Mouse (Mus musculus) CD4-positive, CD25-positive, alpha-beta regulatory T cell, adult 9 weeks (primary cell): ENCODE data around the gene Slc12a5. TPM values are rescaled to one million over a fixed set of nuclear protein-coding genes. Genes with fewer than 3 reads are reported as not detected.

Source experiments
- polyA plus RNA-seq: library from polyadenylated mRNA; unstranded; fragments of 100-300 nt; shearing (Covaris generic); gene quantifications from one replicate; pipeline ENCODE4 v1.2.1, GENCODE M21; 2017

Gene Slc12a5
- not detected for polyA plus RNA-seq

DNA sequence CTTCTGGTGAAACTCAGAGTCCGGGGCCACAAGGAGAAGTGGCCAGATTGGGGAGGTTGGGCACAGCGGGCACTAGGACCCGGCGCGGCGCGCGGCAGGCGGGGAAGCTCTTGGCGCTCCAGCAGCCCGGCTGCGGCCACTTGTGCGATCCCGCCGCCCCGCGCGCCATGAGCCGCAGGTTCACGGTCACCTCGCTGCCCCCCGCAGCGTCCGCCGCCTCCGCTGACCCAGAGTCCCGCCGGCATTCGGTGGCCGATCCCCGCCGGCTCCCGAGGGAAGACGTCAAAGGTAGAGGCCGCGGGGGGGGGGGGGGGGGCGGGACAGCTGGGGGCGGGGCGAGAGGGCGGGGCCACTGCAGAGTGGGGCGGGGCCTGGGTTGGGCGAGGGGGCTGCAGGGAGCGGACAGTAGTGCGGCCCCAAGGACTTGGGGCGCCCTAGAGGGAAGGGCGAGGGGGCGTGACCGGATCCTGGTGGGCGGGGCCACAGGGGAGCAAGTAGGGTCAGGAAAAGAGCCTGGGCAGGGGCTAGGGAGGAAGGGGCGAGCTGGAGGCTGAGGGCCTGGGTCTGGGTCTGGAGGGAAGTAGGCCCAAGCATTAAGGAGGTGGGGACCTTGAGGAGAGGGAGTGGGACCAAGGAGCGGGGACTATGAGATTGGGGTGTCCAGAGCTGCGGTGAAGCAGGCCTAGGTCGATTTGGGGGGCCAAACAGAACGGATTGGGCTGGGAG is at the start of gene Slc12a5:
Slc12a5 (plus strand) TSS at position 87 of the 726 bp plus-strand sequence.

DNA sequence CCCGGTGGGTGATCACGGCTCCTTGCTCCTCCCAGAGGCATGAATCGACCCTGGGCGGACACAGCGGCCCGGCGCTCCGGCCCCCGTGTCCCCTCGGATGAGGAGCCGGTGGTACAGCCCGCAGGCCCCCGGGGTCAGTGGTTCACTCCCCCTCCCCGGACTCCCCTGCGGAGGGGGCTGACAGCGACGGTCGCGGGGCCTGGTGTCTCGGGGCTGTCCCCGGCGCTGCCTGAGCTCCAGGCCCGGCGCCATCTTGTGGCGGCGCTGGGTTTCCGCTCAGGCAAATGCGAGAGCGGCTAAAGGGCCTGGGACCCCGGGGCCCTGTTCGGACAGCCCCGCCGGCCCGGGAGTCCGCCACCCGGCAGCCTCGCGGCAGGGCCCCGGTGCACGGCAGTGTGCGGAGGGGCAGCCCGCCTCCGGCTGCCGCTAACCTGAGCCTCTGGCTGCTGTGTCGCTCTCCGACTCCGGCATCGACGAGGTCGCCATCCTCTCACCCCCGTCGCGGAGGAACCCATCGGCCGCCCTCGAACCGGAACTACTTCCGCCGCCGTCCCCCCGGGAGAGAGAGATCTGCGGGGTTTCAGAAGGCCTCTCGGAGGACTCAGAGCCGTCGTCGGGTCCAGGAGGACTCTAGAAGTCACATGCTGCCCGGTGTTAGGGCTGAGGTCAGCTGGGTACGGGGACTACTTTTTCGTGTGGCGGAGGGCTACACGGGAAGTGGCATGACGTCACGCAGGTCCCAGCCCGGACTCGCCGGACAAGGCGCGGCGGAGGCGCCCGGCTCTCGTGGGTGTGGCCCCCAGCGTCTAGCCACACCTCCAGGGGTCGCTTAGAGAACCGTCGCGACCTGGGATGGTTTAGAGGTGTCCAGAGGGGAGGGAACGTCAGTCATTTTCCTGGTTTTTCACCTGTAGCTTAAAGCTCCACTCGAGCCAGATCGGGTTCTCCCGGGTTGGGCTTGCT is 49.2 kb upstream of the Slc12a5 start, which contains the start of gene Zfp335:
Zfp335 (minus strand) TSS at position 672 of the 963 bp plus-strand sequence.

DNA sequence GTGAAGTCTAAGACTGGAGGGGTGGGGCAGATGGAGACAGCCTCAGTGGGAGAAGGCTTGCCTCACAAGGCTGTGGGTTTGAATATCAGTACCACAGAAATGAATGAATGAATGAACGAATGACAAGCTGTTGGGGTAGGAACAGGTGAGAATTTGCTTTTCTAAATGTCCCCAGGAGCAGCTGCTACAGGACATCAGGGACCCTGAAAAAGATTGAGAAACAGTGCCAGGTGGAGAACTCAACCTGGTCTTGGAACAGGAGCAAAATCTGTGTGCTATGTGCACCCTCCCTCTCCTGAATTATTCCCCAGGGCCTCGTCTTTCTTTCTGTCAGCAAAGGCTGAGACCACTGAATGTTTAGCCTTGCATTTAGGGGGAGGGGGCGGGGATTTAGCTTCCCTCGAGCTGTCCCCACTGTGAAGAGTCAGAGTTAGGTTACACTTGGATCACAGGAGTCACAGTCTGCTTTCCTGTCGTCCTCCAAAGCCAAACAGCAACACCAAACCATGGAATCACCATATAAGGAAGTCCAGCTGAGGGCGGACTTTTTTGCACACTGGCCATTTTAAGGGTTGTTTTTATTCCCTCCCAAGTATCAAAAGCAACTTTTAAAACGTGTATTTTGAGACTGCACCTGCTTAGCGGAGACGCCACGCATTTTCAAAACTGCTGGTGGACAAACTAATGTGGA is 20.3 kb upstream of the Slc12a5 start, which contains the start of gene Mmp9:
Mmp9 (plus strand) TSS at position 641 of the 691 bp plus-strand sequence.

GRCm38 (mm10) chr2:165034131-165035057 is 73.8 kb downstream of the Slc12a5 start, which contains the start of gene Ncoa5:
Gene Ncoa5 (minus strand): TSS chr2:165034867.

Other genes with a start within 250 kb of the Slc12a5 start
- gene Spint5, start 245.5 kb upstream of the Slc12a5 start, polyA plus RNA-seq: not detected
- gene Wfdc3, start 214.9 kb upstream of the Slc12a5 start, polyA plus RNA-seq: not detected
- gene Dnttip1, start 214.8 kb upstream of the Slc12a5 start, polyA plus RNA-seq: 10.4 TPM
- gene Ube2c, start 190.9 kb upstream of the Slc12a5 start, polyA plus RNA-seq: 8.4 TPM
- not detected for gene Tnnc2, start 180.8 kb upstream of the Slc12a5 start, polyA plus RNA-seq
- gene Snx21, start 175.0 kb upstream of the Slc12a5 start, polyA plus RNA-seq: 6.5 TPM
- gene Acot8, start 155.9 kb upstream of the Slc12a5 start, polyA plus RNA-seq: 43.9 TPM
- 9.8 TPM for gene Zswim3, start 155.7 kb upstream of the Slc12a5 start, polyA plus RNA-seq
- gene Zswim1, start 138.1 kb upstream of the Slc12a5 start, polyA plus RNA-seq: 27.5 TPM
- 0.72 TPM for gene Spata25, start 132.3 kb upstream of the Slc12a5 start, polyA plus RNA-seq
- gene Ctsa, start 127.9 kb upstream of the Slc12a5 start, polyA plus RNA-seq: 218 TPM
- gene Neurl2, start 127.3 kb upstream of the Slc12a5 start, polyA plus RNA-seq: 2.6 TPM
- gene Pltp, start 103.1 kb upstream of the Slc12a5 start, polyA plus RNA-seq: 0.98 TPM
- gene Pcif1, start 81.5 kb upstream of the Slc12a5 start, polyA plus RNA-seq: 155 TPM
- 42.1 TPM for gene Zfp335, start 49.0 kb upstream of the Slc12a5 start, polyA plus RNA-seq
- 8.8 TPM for gene Mmp9, start 20.0 kb upstream of the Slc12a5 start, polyA plus RNA-seq
- gene Ncoa5, start 74.1 kb downstream of the Slc12a5 start, polyA plus RNA-seq: 44.9 TPM
- gene Cd40, start 94.8 kb downstream of the Slc12a5 start, polyA plus RNA-seq: 0.40 TPM
- gene 1700025C18Rik, start 129.9 kb downstream of the Slc12a5 start, polyA plus RNA-seq: not detected